Mouse (Mus musculus): ENCODE measurements at regions not wholly inside any gene's neighbourhood (a gene's known extent, or its start where the extent isn't known, plus 50 kb on each side); places are given as distances from the start of the nearest gene placed in this dataset.
"Not testable (repeated sequence)": the region's sequence is repeated elsewhere in the genome, so short reads cannot be mapped to it uniquely, and the experiment has no call there.

DNA sequence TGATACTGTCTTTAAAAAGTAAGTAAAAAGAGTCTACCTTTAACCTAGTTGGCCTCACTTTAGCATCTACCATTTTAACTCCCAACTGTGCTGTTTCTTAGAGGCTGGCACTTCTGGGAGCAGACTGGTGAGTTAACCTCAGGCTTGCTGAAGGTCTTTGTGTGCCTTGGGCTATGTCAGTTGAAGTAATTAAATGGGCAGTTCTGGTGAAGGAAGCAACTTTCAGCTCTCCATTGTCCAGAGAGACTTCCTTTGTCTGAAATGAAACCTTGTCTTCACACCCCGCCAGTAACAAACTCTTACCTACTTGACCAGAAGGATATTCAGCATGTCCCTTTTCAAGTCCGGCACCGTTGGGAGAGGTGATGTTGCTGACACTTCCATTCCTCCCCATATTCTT lies 55.5 kb downstream of the Zfp281 start:
- Histone ChIP-seq H3K9me3 (replicated peaks) (no peaks in the 10 kb centered on the region), H3K27me3 (replicated peaks) (no peaks in the 10 kb centered on the region), H3K4me1 (peaks cover under 1% of the 10 kb centered on the region; the same call in 1 of the 2 replicates), H3K9ac (replicated peaks) (no peak overlapping the region), H3K4me2 (no peak overlapping the region), H3K36me3 (no peaks in the 10 kb centered on the region), H3K27ac (replicated peaks) (no peak overlapping the region), H3K4me3 (replicated peaks) (no peak overlapping the region)
- no peak for ATAC-seq (ENCODE audit: low FRiP score)
- WGBS = 80% methylated on average over 3 of the region's 3 CpGs

DNA sequence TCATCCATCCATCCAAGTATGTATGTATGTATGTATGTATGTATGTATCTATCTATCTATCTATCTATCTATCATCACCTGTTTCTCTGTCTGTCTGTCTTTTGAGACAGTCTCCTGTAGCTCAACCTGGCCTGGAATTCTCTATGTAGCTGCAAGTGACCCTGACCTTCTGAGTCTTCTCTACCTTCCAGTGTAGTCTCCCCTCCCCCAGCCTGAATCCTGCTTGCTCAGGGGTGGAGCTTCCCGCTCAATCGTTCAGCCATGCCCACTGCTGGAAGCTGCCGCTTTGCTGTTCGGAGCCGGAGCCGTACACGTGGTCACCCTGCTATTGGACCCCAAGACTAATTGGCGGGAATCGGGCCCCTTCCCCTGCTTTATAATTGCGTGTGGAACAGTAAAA lies 57.6 kb downstream of the Zfp281 start:
- H3K9me3 ChIP-seq (replicated peaks); H3K4me3 ChIP-seq (replicated peaks); H3K27ac ChIP-seq (replicated peaks); H3K9ac ChIP-seq (replicated peaks); H3K36me3 ChIP-seq; H3K4me1 ChIP-seq; H3K4me2 ChIP-seq; ATAC-seq (ENCODE audit: low FRiP score); H3K27me3 ChIP-seq (replicated peaks): not testable (repeated sequence)
- WGBS = 72% methylated on average over 10 of the region's 10 CpGs

DNA sequence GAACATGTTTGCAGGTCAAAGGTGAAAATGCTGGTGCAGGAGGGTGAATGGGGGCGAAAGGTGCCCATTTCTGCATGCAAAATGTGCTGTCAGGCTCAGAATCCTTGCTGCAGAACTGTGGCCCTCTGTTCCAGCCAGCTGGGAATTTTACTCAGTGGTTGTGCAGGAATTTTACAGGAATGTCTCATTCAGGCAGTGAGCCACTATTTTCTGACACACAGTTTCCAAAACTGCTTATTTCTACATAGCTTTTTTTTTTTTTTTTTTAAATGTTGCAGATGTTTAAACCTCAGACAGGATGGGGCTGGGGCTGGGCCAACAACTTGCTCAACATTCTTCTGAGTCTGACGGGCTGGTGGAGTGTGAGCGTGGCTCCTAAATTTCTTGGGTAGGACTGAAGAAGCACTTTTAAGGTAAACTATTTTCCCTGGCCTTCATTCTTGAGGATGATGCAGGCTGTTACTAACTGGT lies 58.4 kb downstream of the Zfp281 start:
- H3K27ac ChIP-seq (replicated peaks) = no peak overlapping the region
- H3K9ac ChIP-seq (replicated peaks) = no peak overlapping the region
- no peak for ATAC-seq (ENCODE audit: low FRiP score)
- no peak overlapping the region for H3K4me2 ChIP-seq
- 83% methylated on average over 3 of the region's 3 CpGs for WGBS
- H3K4me1 ChIP-seq = no peaks in the 10 kb centered on the region
- no peak overlapping the region for H3K4me3 ChIP-seq (replicated peaks)
- H3K9me3 ChIP-seq (replicated peaks) = no peaks in the 10 kb centered on the region
- no peaks in the 10 kb centered on the region for H3K27me3 ChIP-seq (replicated peaks)
- no peaks in the 10 kb centered on the region for H3K36me3 ChIP-seq

GRCm38 (mm10) chr1:136683561-136684131 lies 58.9 kb downstream of the Zfp281 start:
- Histone ChIP-seq H3K27ac (replicated peaks) (0 out of 2 replicates have a peak overlapping the region, but pooled peaks have one; percentile 0), H3K9me3 (replicated peaks) (no peaks in the 10 kb centered on the region), H3K4me1 (no peaks in the 10 kb centered on the region), H3K36me3 (no peaks in the 10 kb centered on the region), H3K27me3 (replicated peaks) (no peaks in the 10 kb centered on the region), H3K4me2 (no peak overlapping the region), H3K9ac (replicated peaks) (no peak overlapping the region), H3K4me3 (replicated peaks) (no peak overlapping the region)
- 76% methylated on average over 10 of the region's 10 CpGs for WGBS
- ATAC-seq (ENCODE audit: low FRiP score) = no peak

DNA sequence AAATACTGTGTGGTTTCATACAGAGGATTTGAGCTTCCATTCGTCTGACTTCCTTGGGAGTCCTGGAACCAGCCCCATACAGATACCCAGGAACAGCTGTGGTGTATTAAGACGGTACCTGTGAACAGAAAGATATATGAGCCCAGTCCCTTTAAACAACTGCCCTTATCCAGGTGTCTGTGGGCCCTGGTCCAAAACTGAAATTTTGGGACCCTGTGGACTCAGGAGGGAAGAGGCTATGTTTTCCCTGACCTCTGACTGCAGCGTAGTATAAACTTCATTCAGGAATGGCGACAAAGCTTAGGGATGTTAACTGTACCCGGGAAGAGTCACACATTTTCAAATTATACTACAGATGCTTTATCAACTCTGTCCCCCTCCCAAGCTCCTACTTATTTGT lies 59.8 kb downstream of the Zfp281 start:
- ATAC-seq (ENCODE audit: low FRiP score) = no peak
- Histone ChIP-seq H3K4me1 (no peaks in the 10 kb centered on the region), H3K9me3 (replicated peaks) (no peaks in the 10 kb centered on the region), H3K27ac (replicated peaks) (no peak overlapping the region), H3K36me3 (no peaks in the 10 kb centered on the region), H3K9ac (replicated peaks) (no peak overlapping the region), H3K4me2 (no peak overlapping the region), H3K27me3 (replicated peaks) (no peaks in the 10 kb centered on the region), H3K4me3 (replicated peaks) (no peak overlapping the region)
- 87% methylated on average over 5 of the region's 5 CpGs for WGBS

- H3K4me2 ChIP-seq = no peak overlapping the region
- H3K36me3 ChIP-seq = no peaks in the 10 kb centered on the region
- no peaks in the 10 kb centered on the region for H3K4me1 ChIP-seq
- H3K9ac ChIP-seq (replicated peaks) = no peak overlapping the region
- ATAC-seq (ENCODE audit: low FRiP score) = no peak
- H3K9me3 ChIP-seq (replicated peaks) = no peaks in the 10 kb centered on the region
- WGBS = 78% methylated on average over 13 of the region's 13 CpGs
- H3K4me3 ChIP-seq (replicated peaks) = no peak overlapping the region
- no peak overlapping the region for H3K27ac ChIP-seq (replicated peaks)
- no peaks in the 10 kb centered on the region for H3K27me3 ChIP-seq (replicated peaks)
These were observed 60.7 kb downstream of the Zfp281 start for GRCm38 (mm10) chr1:136685191-136686060.

GRCm38 (mm10) chr1:136686467-136686866 lies 61.8 kb downstream of the Zfp281 start:
- Histone ChIP-seq H3K4me3 (replicated peaks) (no peak overlapping the region), H3K9me3 (replicated peaks) (no peaks in the 10 kb centered on the region), H3K36me3 (no peaks in the 10 kb centered on the region), H3K9ac (replicated peaks) (no peak overlapping the region), H3K27me3 (replicated peaks) (no peaks in the 10 kb centered on the region), H3K27ac (replicated peaks) (no peak overlapping the region), H3K4me2 (no peak overlapping the region), H3K4me1 (no peaks in the 10 kb centered on the region)
- no peak for ATAC-seq (ENCODE audit: low FRiP score)

- Histone ChIP-seq H3K36me3 (no peaks in the 10 kb centered on the region), H3K9ac (replicated peaks) (no peak overlapping the region), H3K4me3 (replicated peaks) (no peak overlapping the region), H3K4me1 (no peaks in the 10 kb centered on the region), H3K27ac (replicated peaks) (no peak overlapping the region), H3K9me3 (replicated peaks) (no peaks in the 10 kb centered on the region), H3K4me2 (no peak overlapping the region), H3K27me3 (replicated peaks) (0 out of 2 replicates have a peak, but pooled peaks cover 2% of the 10 kb centered on the region)
- WGBS = 33% methylated on average over 2 of the region's 2 CpGs
- ATAC-seq (ENCODE audit: low FRiP score) = no peak
These were observed 65.4 kb downstream of the Zfp281 start for GRCm38 (mm10) chr1:136690068-136690467.

DNA sequence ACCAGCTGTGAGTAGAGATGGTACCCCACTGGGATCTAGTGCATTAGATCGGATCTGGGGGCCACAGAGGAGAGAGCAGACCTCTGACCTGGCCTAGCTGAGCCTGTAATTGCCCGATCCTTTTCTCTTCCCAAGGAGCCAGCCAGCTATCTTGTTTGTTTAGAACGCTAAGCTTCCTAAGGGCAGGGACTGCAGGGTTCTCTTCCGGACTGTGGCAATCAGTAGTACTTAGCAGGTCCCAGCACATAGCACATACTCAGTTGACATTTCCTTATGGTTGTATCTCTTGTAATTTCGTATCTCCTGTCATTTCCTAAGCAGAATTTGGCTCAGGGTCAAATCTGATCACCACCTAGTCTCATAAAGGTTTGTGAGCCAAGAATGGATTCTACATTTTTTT lies 68.7 kb downstream of the Zfp281 start:
- no peak overlapping the region for H3K4me3 ChIP-seq (replicated peaks)
- 51% methylated on average over 5 of the region's 5 CpGs for WGBS
- no peak overlapping the region for H3K9ac ChIP-seq (replicated peaks)
- H3K9me3 ChIP-seq (replicated peaks) = no peaks in the 10 kb centered on the region
- no peak for ATAC-seq (ENCODE audit: low FRiP score)
- 0 out of 2 replicates have a peak, but pooled peaks cover 2% of the 10 kb centered on the region for H3K4me1 ChIP-seq
- H3K36me3 ChIP-seq = no peaks in the 10 kb centered on the region
- no peak overlapping the region for H3K27ac ChIP-seq (replicated peaks)
- no peak overlapping the region for H3K4me2 ChIP-seq
- H3K27me3 ChIP-seq (replicated peaks) = 0 out of 2 replicates have a peak, but pooled peaks cover 2% of the 10 kb centered on the region

GRCm38 (mm10) chr1:136694983-136695382 lies 70.3 kb downstream of the Zfp281 start:
- Histone ChIP-seq H3K4me1 (0 out of 2 replicates have a peak, but pooled peaks cover 2% of the 10 kb centered on the region), H3K4me2 (no peak overlapping the region), H3K36me3 (no peaks in the 10 kb centered on the region), H3K4me3 (replicated peaks) (no peak overlapping the region), H3K9ac (replicated peaks) (no peak overlapping the region), H3K9me3 (replicated peaks) (no peaks in the 10 kb centered on the region), H3K27me3 (replicated peaks) (0 out of 2 replicates have a peak, but pooled peaks cover 2% of the 10 kb centered on the region), H3K27ac (replicated peaks) (no peak overlapping the region)
- 49% methylated on average over 7 of the region's 7 CpGs for WGBS
- ATAC-seq (ENCODE audit: low FRiP score) = no peak

GRCm38 (mm10) chr1:136696077-136696641 lies 71.5 kb downstream of the Zfp281 start:
- 0 out of 2 replicates have a peak, but pooled peaks cover 2% of the 10 kb centered on the region for H3K4me1 ChIP-seq
- H3K9me3 ChIP-seq (replicated peaks) = no peaks in the 10 kb centered on the region
- H3K27me3 ChIP-seq (replicated peaks) = 0 out of 2 replicates have a peak, but pooled peaks cover 2% of the 10 kb centered on the region
- no peak overlapping the region for H3K9ac ChIP-seq (replicated peaks)
- no peak for ATAC-seq (ENCODE audit: low FRiP score)
- no peaks in the 10 kb centered on the region for H3K36me3 ChIP-seq
- peak overlapping the region; percentile 44 for H3K4me2 ChIP-seq
- no peak overlapping the region for H3K4me3 ChIP-seq (replicated peaks)
- H3K27ac ChIP-seq (replicated peaks) = no peak overlapping the region
- WGBS = 14% methylated on average over 19 of the region's 19 CpGs

Data from neural tube, embryonic 15.5 days (tissue).